Comparison of ENCODE assay signal across 25 mouse cellular contexts in the genomic region with DNA sequence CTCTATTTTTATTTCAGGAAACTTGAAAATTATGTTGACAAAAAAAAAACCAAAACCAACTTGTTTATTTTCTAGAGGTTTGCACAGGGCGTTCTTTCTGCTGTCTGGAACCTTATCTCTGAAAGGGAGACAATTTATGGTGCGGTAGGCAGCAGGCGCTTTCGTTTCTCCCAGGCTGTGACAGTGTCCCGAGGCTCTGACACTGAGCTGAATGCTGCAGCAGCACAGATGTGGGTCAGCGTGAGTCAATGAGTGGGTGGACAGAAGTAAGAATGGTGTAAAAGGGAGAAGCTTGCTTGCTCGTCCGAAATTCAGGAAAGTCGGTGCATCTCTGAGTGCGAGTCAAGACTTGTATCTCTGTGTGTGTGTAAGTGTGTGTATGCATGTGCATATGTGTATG. TPM values are rescaled to one million over a fixed set of nuclear protein-coding genes. Genes with fewer than 3 reads are reported as not detected.
A peak's percentile ranks its signal among the peaks of the same experiment; 100 is the strongest.
DNase-seq lines count a peak whose midpoint lies in the region; ATAC-seq and TF ChIP-seq lines count a peak whose summit lies in the region.
"Had no signal": no experiment of that assay in that cellular context is flagged by ENCODE, and none has a peak within 500 bp of the region (broad histone marks: within the 10 kb centered on the region; RNA-seq: fewer than 3 reads in every experiment).

No protein-coding gene starts in this region.

- H3K4me2 ChIP-seq in kidney, postnatal 0 days (ENCODE audit: low read length): no peak overlapping the region
- H3K4me2 ChIP-seq in kidney, embryonic 15.5 days: no peak overlapping the region
- H3K4me2 ChIP-seq: limb, embryonic 15.5 days; neural tube, embryonic 13.5 days had no signal

- 43% methylated on average over 10 of the region's 10 CpGs for WGBS in kidney, postnatal 0 days
- WGBS in kidney, embryonic 15.5 days: 46% methylated on average over 10 of the region's 10 CpGs

- H3K36me3 ChIP-seq in kidney, postnatal 0 days (ENCODE audit: insufficient read depth, low read length): no peaks in the 10 kb centered on the region
- no peaks in the 10 kb centered on the region for H3K36me3 ChIP-seq in kidney, embryonic 15.5 days
- H3K36me3 ChIP-seq in C2C12 (ENCODE audit: control insufficient read depth, insufficient read depth): no peaks in the 10 kb centered on the region
- H3K36me3 ChIP-seq: limb, embryonic 15.5 days; neural tube, embryonic 13.5 days had no signal

- H3K79me3 ChIP-seq in C2C12 (ENCODE audit: low read depth): no peaks in the 10 kb centered on the region

- no peaks in the 10 kb centered on the region for H3K79me2 ChIP-seq in C2C12 (ENCODE audit: control insufficient read depth, insufficient read depth)

- TF ChIP-seq CTCF in kidney, postnatal 0 days (IDR thresholded peaks at IDR 0.05; ENCODE audit: low read depth): no peak
- TF ChIP-seq CTCF in C2C12 (IDR thresholded peaks at IDR 0.05; ENCODE audit: control insufficient read depth, insufficient read depth, insufficient read length): no peak

- no peaks in the 10 kb centered on the region for H3K9me3 ChIP-seq in kidney, postnatal 0 days (replicated peaks; ENCODE audit: low read length)
- H3K9me3 ChIP-seq in kidney, embryonic 15.5 days (replicated peaks): no peaks in the 10 kb centered on the region
- H3K9me3 ChIP-seq: limb, embryonic 15.5 days; neural tube, embryonic 13.5 days had no signal

- H3K27me3 ChIP-seq in kidney, postnatal 0 days (ENCODE audit: insufficient read depth, low read length): no peaks in the 10 kb centered on the region
- no peaks in the 10 kb centered on the region for H3K27me3 ChIP-seq in kidney, embryonic 15.5 days
- no peaks in the 10 kb centered on the region for H3K27me3 ChIP-seq in C2C12 (ENCODE audit: control insufficient read depth, insufficient read depth, insufficient read length)
- H3K27me3 ChIP-seq: limb, embryonic 15.5 days; neural tube, embryonic 13.5 days had no signal

- H3K9ac ChIP-seq in kidney, postnatal 0 days (ENCODE audit: low read depth, low read length): no peak overlapping the region
- H3K9ac ChIP-seq in kidney, embryonic 15.5 days: no peak overlapping the region
- H3K9ac ChIP-seq: limb, embryonic 15.5 days; liver, postnatal 0 days; neural tube, embryonic 13.5 days had no signal

- no peak overlapping the region for H3K4me3 ChIP-seq in kidney, postnatal 0 days (replicated peaks; ENCODE audit: low read depth, low read length)
- H3K4me3 ChIP-seq in kidney, embryonic 15.5 days (replicated peaks): no peak overlapping the region
- H3K4me3 ChIP-seq in C2C12 (ENCODE audit: insufficient read depth, poor library complexity, severe bottlenecking): no peak overlapping the region
- H3K4me3 ChIP-seq: limb, embryonic 15.5 days; neural tube, embryonic 13.5 days had no signal

- no peak for ATAC-seq in kidney, postnatal 0 days (replicated peaks; ENCODE audit: low FRiP score, low read depth)
- no peak for ATAC-seq in kidney, embryonic 15.5 days (replicated peaks; ENCODE audit: low FRiP score)
- ATAC-seq: forebrain, embryonic 14.5 days; hindbrain, embryonic 16.5 days; intestine, postnatal 0 days; liver, postnatal 0 days had no signal

- DNase-seq in kidney, postnatal 0 days (ENCODE audit: low spot score): peak; percentile 38
- peak; percentile 52 for DNase-seq in adrenal gland, adult 8-10 months
- peak; percentile 39 to 74 for DNase-seq in kidney, postnatal 25 days
- no peak for DNase-seq in yolk sac, embryonic 10.5 days (ENCODE audit: low spot score)
- DNase-seq in cerebellum, adult 9-11 months: no peak
- DNase-seq: cerebellum, postnatal 14 days; gastrocnemius, postnatal 10 days; heart, postnatal 4 days; liver, postnatal 0 days; lung, postnatal 14 days; right cerebral cortex, postnatal 4 days; thymus, postnatal 36 days had no signal

- no peak overlapping the region for H3ac ChIP-seq in C2C12 (ENCODE audit: control insufficient read depth, insufficient read length, low read depth)

- H3K4me1 ChIP-seq in kidney, postnatal 0 days (replicated peaks; ENCODE audit: insufficient read depth, low read length): no peaks in the 10 kb centered on the region
- H3K4me1 ChIP-seq in kidney, embryonic 15.5 days: peaks cover 13% of the 10 kb centered on the region

- no peak overlapping the region for H3K27ac ChIP-seq in kidney, postnatal 0 days
- H3K27ac ChIP-seq in kidney, embryonic 15.5 days: no peak overlapping the region
- H3K27ac ChIP-seq: limb, embryonic 15.5 days; neural tube, embryonic 13.5 days had no signal

TF ChIP-seq in C2C12, 6 proteins besides CTCF, POLR2A, EP300 and RAD21:
- TF ChIP-seq FOSL1 (IDR thresholded peaks at IDR 0.05; ENCODE audit: insufficient read depth, low read length, poor library complexity, severe bottlenecking) (no peak), MYOD1 (IDR thresholded peaks at IDR 0.05; ENCODE audit: control insufficient read depth, insufficient read length, low read depth) (peak; percentile 12)

RNA-seq across cellular contexts. Expression of gene 1700012B07Rik, which starts 29.2 kb away (rescaled TPM):
- polyA plus RNA-seq in kidney, postnatal 0 days (2015; fragmentation: Nextera tagmentation; extraction: Ambion mirVana): not detected in 2 replicates
- not detected in 2 replicates for polyA plus RNA-seq in kidney, embryonic 15.5 days (2015; fragmentation: Nextera tagmentation; extraction: Ambion mirVana)
- polyA plus RNA-seq in C2C12 (2012; fragmentation: generic; extraction: Trizol): 0.04 TPM
- total RNA-seq in adrenal gland, adult 8-10 months (2022): not detected
- total RNA-seq: ES-E14; gastrocnemius, postnatal 10 days; heart, adult 18-20 months; heart, postnatal 4 days; layer of hippocampus, postnatal 14 days; left cerebral cortex, postnatal 25 days; monocyte, adult 5-6 weeks had no signal
- polyA plus RNA-seq: forebrain, embryonic 14.5 days; heart, embryonic 14.5 days; hindbrain, embryonic 16.5 days; intestine, postnatal 0 days; limb, embryonic 15.5 days; neural tube, embryonic 13.5 days had no signal

Comparison
In these comparisons a context has a peak if more than half of its experiments do, and no peak if none do; other contexts are left out.
1. DNase-seq: peak in kidney, postnatal 0 days (single experiment), adrenal gland, adult 8-10 months (single experiment) and kidney, postnatal 25 days (2 of 2); none in yolk sac, embryonic 10.5 days (single experiment) and cerebellum, adult 9-11 months (single experiment).